Comparison of ENCODE assay signal across 19 mouse cellular contexts in the genomic region with DNA sequence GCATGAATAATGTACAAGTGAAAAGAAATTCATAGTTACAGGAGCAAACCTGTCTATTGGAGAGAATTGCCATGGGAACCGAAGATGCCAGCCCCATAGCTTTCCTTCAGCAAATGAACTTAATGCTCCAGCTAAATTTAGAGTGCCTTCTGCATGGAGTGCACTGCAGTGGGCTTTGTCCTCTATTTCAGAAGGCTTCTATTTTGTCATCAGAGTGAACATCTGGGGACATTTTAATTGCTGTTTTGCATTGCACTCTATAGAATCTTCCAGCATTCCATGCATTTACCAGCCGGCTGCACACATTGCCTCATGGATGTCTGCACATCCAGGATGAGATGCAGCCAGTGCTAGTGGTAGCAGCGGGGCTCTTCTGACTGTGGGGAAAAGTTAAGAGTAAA.
DNase-seq lines count a peak whose midpoint lies in the region; ATAC-seq and TF ChIP-seq lines count a peak whose summit lies in the region.
"Had no signal": no experiment of that assay in that cellular context is flagged by ENCODE, and none has a peak within 500 bp of the region (broad histone marks: within the 10 kb centered on the region; RNA-seq: fewer than 3 reads in every experiment).

No protein-coding gene starts in this region.

- ATAC-seq in forebrain, embryonic 14.5 days: no peak
- no peak for ATAC-seq in forebrain, embryonic 11.5 days (replicated peaks; ENCODE audit: low FRiP score)
- ATAC-seq in forebrain, postnatal 0 days: peak; percentile 95
- ATAC-seq in granulocyte monocyte progenitor cell, adult 5-6 weeks (replicated peaks; ENCODE audit: poor library complexity, severe bottlenecking): no peak
- ATAC-seq: activated CD4-positive, CD25-positive, alpha-beta regulatory T cell, adult 4 months; liver, postnatal 0 days had no signal

- no peaks in the 10 kb centered on the region for H3K4me1 ChIP-seq in forebrain, embryonic 14.5 days (ENCODE audit: control insufficient read depth, insufficient read depth, low read length)
- H3K4me1 ChIP-seq in forebrain, embryonic 11.5 days (replicated peaks; ENCODE audit: control insufficient read depth, insufficient read depth, low read length): peaks cover 1% of the 10 kb centered on the region; the same call in 1 of the 2 replicates
- 0 out of 2 replicates have a peak, but pooled peaks cover 8% of the 10 kb centered on the region for H3K4me1 ChIP-seq in forebrain, postnatal 0 days (ENCODE audit: insufficient read depth)
- H3K4me1 ChIP-seq in cerebellum, adult 2 months (ENCODE audit: control insufficient read depth, insufficient read depth, low read length): peaks cover 4% of the 10 kb centered on the region; the same call in 1 of the 2 replicates

- WGBS in forebrain, embryonic 14.5 days: 71% methylated on average over 3 of the region's 3 CpGs
- WGBS in forebrain, embryonic 11.5 days: 83% methylated on average over 3 of the region's 3 CpGs
- WGBS in forebrain, postnatal 0 days: 46% methylated on average over 3 of the region's 3 CpGs
- 87% methylated on average over 3 of the region's 3 CpGs for WGBS in cerebellum, adult 2 months

- TF ChIP-seq POLR2A in cerebellum, adult 2 months (IDR thresholded peaks at IDR 0.05; ENCODE audit: borderline replicate concordance, insufficient read depth, low read length): no peak

- peak; percentile 27 for DNase-seq in forebrain, embryonic 14.5 days (ENCODE audit: low spot score)
- DNase-seq in forebrain, embryonic 11.5 days (ENCODE audit: low spot score): no peak
- DNase-seq in left cerebral cortex, adult 9 months (ENCODE audit: low spot score in 2 of 2): peak; percentile 16 to 59
- DNase-seq in left cerebral cortex, adult 18-20 months (ENCODE audit: low spot score in 2 of 2): no peak
- DNase-seq in forebrain, postnatal 0 days: peak; percentile 75
- peak; percentile 51 to 73 for DNase-seq in right cerebral cortex, postnatal 10 days (ENCODE audit: low spot score in 2 of 2)
- DNase-seq in cerebellum, adult 2 months: no peak
- DNase-seq: adrenal gland, postnatal 25 days; cerebellum, postnatal 36 days; gastrocnemius, postnatal 14 days; liver, postnatal 0 days; lung, postnatal 4 days had no signal

- no peaks in the 10 kb centered on the region for H3K9me3 ChIP-seq in forebrain, embryonic 14.5 days (replicated peaks; ENCODE audit: control insufficient read depth, low read length)
- no peaks in the 10 kb centered on the region for H3K9me3 ChIP-seq in forebrain, embryonic 11.5 days (ENCODE audit: control insufficient read depth, low read length)
- no peaks in the 10 kb centered on the region for H3K9me3 ChIP-seq in forebrain, postnatal 0 days (ENCODE audit: low read length)
- H3K9me3 ChIP-seq: limb, embryonic 15.5 days; midbrain, embryonic 12.5 days had no signal

- H3K27ac ChIP-seq in forebrain, embryonic 14.5 days (ENCODE audit: low read depth, low read length): no peak overlapping the region
- H3K27ac ChIP-seq in forebrain, embryonic 11.5 days (ENCODE audit: low read depth, low read length): no peak overlapping the region
- H3K27ac ChIP-seq in forebrain, postnatal 0 days (ENCODE audit: low read depth, low read length): peak overlapping the region; percentile 80
- no peak overlapping the region for H3K27ac ChIP-seq in cerebellum, adult 2 months (ENCODE audit: insufficient read depth, low read length)
- H3K27ac ChIP-seq: embryonic facial prominence, embryonic 10.5 days; limb, embryonic 15.5 days; midbrain, embryonic 12.5 days had no signal

- H3K4me3 ChIP-seq in forebrain, embryonic 14.5 days (ENCODE audit: low read depth, low read length): no peak overlapping the region
- H3K4me3 ChIP-seq in forebrain, embryonic 11.5 days (ENCODE audit: low read depth, low read length): no peak overlapping the region
- no peak overlapping the region for H3K4me3 ChIP-seq in forebrain, postnatal 0 days (ENCODE audit: low read depth, low read length)
- H3K4me3 ChIP-seq in cerebellum, adult 2 months (replicated peaks; ENCODE audit: insufficient read depth, low read depth, low read length): no peak overlapping the region
- H3K4me3 ChIP-seq: embryonic facial prominence, embryonic 10.5 days; erythroblast, embryonic 14.5 days; limb, embryonic 15.5 days; midbrain, embryonic 12.5 days had no signal

- H3K9ac ChIP-seq in forebrain, embryonic 14.5 days (ENCODE audit: low read length): no peak overlapping the region
- H3K9ac ChIP-seq in forebrain, embryonic 11.5 days (ENCODE audit: low read length): no peak overlapping the region
- H3K9ac ChIP-seq in forebrain, postnatal 0 days: no peak overlapping the region
- H3K9ac ChIP-seq: limb, embryonic 15.5 days; liver, postnatal 0 days; midbrain, embryonic 12.5 days had no signal

- TF ChIP-seq CTCF in forebrain, postnatal 0 days (IDR thresholded peaks at IDR 0.05; ENCODE audit: low read depth): no peak
- no peak for TF ChIP-seq CTCF in cerebellum, adult 2 months (IDR thresholded peaks at IDR 0.05; ENCODE audit: borderline replicate concordance, insufficient read depth, low read depth, low read length)

- H3K4me2 ChIP-seq in forebrain, embryonic 14.5 days (ENCODE audit: low read length): no peak overlapping the region
- H3K4me2 ChIP-seq in forebrain, embryonic 11.5 days (ENCODE audit: low read depth, low read length, severe bottlenecking): no peak overlapping the region
- no peak overlapping the region for H3K4me2 ChIP-seq in forebrain, postnatal 0 days (ENCODE audit: low read depth)
- H3K4me2 ChIP-seq: heart, embryonic 11.5 days; limb, embryonic 15.5 days; midbrain, embryonic 12.5 days had no signal

- H3K36me3 ChIP-seq in forebrain, embryonic 14.5 days (ENCODE audit: control insufficient read depth, insufficient read depth, low read length): no peaks in the 10 kb centered on the region
- H3K36me3 ChIP-seq in forebrain, embryonic 11.5 days (ENCODE audit: control insufficient read depth, insufficient read depth, low read length): no peaks in the 10 kb centered on the region
- no peaks in the 10 kb centered on the region for H3K36me3 ChIP-seq in forebrain, postnatal 0 days (ENCODE audit: insufficient read depth)
- H3K36me3 ChIP-seq: embryonic facial prominence, embryonic 10.5 days; limb, embryonic 15.5 days; midbrain, embryonic 12.5 days had no signal

- no peaks in the 10 kb centered on the region for H3K27me3 ChIP-seq in forebrain, embryonic 14.5 days (replicated peaks; ENCODE audit: control insufficient read depth, insufficient read depth, low read length)
- no peaks in the 10 kb centered on the region for H3K27me3 ChIP-seq in forebrain, embryonic 11.5 days (ENCODE audit: control insufficient read depth, insufficient read depth, low read length)
- H3K27me3 ChIP-seq in forebrain, postnatal 0 days (ENCODE audit: insufficient read depth, low read length): no peaks in the 10 kb centered on the region
- no peaks in the 10 kb centered on the region for H3K27me3 ChIP-seq in cerebellum, adult 2 months (ENCODE audit: control insufficient read depth, insufficient read depth, low read length)
- H3K27me3 ChIP-seq: limb, embryonic 15.5 days; midbrain, embryonic 12.5 days had no signal

Comparison
In these comparisons a context has a peak if more than half of its experiments do, and no peak if none do; other contexts are left out.
1. DNase-seq: peak in forebrain, embryonic 14.5 days (single experiment), left cerebral cortex, adult 9 months (2 of 2), forebrain, postnatal 0 days (single experiment) and right cerebral cortex, postnatal 10 days (2 of 2); none in forebrain, embryonic 11.5 days (single experiment), left cerebral cortex, adult 18-20 months (0 of 2) and cerebellum, adult 2 months (0 of 2).